Mouse (Mus musculus) liver, postnatal 0 days (tissue): ENCODE measurements around the gene Neurl1b.

Source experiments
- CTCF ChIP-seq: sonication (generic); IDR thresholded peaks from 2 replicates; pipeline ENCODE4 v1.5.1; 2016; ENCODE audit warnings: antibody characterized with exemption, low read depth
- EP300 ChIP-seq: IDR thresholded peaks from 2 replicates; pipeline ENCODE4 v1.6.1; 2016; ENCODE audit warnings: antibody characterized with exemption, low read depth, mild to moderate bottlenecking

DNA sequence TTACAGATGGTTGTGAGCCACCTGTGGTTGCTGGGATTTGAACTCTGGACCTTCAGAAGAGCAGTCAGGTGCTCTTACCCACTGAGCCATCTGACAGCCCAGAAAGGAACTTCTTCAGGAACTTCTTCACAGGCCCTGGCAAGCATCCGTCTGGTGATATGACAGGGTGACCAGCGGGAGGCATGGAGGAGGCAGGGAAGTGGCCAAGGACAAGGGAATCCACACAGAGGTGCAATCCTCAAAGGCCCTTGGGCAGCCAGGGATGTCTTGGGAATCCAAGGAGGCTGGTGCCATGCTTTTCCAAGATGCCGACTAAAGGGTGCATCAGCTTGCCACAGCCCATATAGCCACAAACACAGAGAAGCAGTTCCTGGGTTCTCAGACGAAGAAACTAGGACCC, 53.0 kb downstream of the Neurl1b start:
- no peak for TF ChIP-seq CTCF
- no peak for TF ChIP-seq EP300
